Mouse (Mus musculus) CD4-positive helper T cell, adult 2 months (primary cell): ENCODE results near the gene Fam209.

ENCODE experiments used
- DNase-seq: peaks from one replicate; pipeline ENCODE4 v3.0.0-alpha.2; 2012; ENCODE audit warnings: low read depth, missing footprints, low spot score

Fam209 gene

DNA sequence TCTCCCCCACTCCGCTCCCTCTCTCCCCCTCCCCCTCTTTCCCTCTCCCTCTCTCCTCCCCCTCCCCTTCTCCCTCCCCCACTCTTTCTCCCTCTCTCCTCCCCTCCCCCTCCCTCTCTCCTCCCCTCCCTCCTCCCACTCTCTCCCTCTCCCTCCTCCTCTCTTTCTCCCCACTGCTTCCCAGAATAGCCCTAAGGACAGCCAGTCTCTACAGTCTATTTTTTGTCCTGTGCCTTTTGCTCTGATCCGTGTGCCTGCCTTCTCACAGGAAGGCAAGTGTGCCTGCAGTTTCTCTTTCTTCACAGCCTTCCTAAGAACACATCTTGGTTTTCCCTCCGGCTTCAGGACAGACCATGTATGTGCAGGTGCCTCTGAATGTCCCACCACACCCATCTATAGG, 5.0 kb downstream of the Fam209 start:
- no peak for DNase-seq

GRCm38 (mm10) chr2:172477860-172478259, 5.5 kb downstream of the Fam209 start:
- DNase-seq, result peak; percentile 44

DNA sequence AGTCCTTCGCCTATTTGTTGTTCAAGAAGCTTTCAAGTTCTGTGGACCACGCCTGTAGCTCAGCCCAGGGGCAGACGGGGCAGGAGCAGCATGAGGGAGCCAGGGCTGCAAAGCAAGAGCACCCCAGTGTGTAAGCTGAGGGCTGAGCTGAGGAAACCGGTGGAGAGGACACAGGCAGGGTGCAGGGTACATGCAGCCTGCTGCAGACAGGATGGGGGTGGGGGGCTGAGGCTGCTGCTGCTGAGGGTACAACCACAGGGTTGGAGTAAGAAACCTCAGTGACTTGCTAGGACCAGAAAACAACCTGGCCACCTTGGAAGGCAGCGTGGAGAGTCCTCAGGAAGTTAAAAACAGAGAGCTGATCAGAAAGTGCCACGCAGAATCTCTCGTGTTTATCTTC, 8.0 kb downstream of the Fam209 start:
- no peak for DNase-seq

DNA sequence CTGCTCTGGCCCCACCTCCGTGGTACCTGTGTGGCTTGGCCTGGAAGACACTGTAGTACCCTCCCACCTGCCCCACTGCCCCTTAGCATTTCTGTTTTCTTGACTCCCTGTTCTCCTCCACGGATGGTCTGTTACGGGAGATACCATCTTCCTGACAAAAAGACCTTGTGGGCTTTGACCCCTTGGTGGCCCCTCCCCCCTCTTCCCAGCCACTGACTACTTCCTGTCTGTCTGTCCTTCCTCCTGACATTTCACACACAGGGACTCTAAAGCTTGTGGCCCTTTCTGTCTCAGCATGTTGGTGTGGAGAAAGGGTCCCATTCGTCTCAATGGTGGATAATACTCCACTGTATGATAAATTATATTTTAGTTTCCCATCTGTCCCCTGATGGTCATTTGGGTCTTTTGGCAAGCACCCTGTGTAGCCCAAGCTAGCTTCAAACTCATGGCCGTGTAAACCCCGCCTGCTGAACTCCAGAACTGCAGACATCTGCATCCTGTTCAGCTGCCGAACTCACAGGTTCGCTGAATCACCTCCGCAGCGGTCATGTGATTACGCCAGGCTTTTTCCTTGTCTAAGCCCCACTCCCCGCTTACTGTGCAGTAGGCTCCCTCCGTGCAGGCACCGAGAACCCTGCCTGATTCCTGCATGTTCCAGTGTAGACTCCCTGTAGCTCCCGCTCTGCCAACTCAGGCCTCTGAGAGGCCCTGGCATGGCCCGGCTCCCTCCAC, 9.5 kb downstream of the Fam209 start:
- no peak for DNase-seq

DNA sequence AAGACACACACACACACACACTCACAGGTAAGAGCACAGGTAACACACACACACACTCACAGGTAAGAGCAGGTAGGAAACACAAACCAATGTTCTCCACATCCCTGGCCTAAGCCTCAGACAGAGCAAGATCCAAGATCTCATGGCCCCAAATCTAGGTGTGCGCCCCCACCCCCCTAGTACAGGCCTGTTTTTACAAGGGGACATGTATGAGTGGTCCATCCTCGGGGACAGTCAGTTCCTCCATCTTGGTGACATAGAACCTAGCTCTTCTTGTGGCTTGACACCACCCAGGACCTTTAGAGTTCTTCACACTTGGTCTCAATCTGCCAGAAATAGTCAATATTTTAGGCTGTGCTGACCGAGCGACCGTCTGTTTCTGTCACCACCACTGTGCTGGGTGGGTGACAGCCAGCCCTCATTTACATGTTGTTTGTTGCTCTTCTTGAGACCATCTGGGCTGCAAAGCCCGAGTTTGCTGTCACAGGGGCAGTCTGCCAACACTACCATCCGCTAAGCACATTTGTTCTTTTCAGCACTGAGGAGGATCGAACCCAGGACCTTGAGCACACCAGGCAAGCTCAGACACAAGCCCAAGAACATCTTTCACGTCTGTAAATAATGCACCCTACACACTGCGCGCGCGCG, 11.6 kb downstream of the Fam209 start:
- DNase-seq, result no peak

DNA sequence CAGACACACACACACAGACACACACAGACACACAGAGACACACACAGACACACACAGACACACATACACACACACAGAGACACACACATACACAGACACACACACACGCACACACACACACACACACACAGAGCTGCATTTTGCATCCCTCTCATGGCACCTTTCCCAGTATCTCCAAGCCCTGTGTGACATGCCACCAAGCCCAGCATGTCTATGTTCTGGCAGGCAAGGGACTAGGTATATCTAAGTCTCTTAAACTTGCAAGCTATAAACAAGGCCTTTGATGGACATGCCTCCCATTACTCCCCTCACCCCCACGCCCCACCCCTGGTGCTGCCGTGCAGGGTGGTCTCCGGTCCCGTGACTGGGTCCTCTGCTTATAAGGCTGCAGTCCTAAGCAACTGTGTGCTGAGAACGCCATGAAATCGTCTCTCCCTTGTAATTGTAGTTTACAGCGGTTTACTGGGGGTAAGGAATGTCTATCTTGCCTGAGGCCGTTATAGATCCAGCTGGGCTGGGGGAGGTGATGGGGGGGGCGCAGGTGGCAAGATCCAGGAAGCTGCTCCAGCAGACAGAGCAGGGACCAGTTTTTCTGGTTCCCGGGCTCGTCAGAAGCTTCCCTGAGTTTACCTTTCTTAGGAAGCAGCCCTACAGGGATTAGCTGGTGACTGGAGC, 12.5 kb downstream of the Fam209 start:
- DNase-seq, result no peak

GRCm38 (mm10) chr2:172496736-172497345, 24.5 kb downstream of the Fam209 start:
- no peak for DNase-seq

DNA sequence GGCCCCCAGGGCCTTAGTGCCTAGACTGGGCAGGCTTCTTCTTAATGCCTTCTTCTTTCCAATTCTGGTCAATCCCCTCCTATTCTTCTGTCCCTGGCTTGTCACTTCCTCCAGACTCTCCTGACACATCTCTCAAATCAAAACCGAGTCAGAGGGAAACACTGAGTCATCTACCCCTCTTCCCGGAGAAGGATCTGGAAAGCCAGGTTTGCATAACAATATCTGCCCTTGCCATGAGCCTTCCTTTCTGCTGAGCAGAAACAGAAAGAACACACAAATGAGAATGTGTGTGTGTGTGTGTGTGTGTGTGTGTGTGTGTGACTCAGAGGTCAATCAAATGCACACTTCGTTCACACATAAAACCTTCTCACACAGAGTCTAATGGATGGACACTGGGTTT, 26.5 kb downstream of the Fam209 start:
- no peak for DNase-seq

DNA sequence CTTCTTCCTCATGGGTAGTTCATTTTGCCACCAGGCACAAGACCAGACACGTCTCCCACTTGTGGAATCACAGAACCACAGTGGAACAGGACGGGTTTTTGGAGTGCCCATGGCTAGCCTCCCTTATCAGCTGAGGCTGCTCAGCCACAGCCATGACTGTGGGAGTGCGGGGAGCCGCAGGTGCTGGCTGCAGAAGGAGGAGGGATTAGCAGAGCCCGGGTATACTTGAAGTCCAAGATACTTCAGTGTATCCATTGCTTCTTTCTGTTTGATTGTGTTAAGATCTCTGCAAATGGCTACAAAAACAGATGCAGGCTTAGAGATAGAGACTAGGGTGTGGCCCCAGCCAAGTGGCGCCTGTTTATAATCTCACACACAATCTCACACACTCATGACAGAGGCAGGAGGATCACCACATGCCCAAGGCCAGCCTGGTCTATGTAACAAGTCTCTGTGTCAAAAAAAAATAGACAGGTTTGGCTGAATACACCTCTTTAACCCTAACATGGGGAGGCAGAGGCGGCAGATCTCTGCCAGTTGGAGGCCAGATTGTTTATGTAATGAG, 28.5 kb downstream of the Fam209 start:
- no peak for DNase-seq

DNA sequence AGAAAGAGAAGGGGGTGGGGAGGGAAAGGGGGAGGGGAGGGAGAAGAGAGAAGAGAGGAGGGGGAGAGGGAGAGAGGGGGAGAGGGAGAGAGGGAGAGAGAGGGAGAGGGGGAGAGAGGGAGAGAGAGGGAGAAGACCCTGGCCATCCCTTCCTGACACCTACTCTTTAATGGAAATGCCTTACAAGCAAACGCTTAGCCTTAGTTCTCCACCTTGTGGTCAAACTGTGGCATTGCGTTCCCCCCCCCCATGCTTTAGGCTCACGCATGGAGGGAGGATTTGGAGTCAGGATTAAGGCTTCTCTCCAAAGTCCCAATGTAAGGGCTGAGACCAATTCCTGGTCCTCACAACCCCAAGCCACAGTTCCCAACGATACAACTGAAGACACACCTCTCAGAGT, 29.0 kb downstream of the Fam209 start:
- DNase-seq, result peak; percentile 41

GRCm38 (mm10) chr2:172502168-172502567, 29.8 kb downstream of the Fam209 start:
- no peak for DNase-seq

GRCm38 (mm10) chr2:172506121-172506520, 33.8 kb downstream of the Fam209 start:
- no peak for DNase-seq

- DNase-seq, result no peak
These were observed 37.9 kb downstream of the Fam209 start for GRCm38 (mm10) chr2:172510056-172510712.

GRCm38 (mm10) chr2:172510899-172511298, 38.6 kb downstream of the Fam209 start:
- DNase-seq, result no peak

DNA sequence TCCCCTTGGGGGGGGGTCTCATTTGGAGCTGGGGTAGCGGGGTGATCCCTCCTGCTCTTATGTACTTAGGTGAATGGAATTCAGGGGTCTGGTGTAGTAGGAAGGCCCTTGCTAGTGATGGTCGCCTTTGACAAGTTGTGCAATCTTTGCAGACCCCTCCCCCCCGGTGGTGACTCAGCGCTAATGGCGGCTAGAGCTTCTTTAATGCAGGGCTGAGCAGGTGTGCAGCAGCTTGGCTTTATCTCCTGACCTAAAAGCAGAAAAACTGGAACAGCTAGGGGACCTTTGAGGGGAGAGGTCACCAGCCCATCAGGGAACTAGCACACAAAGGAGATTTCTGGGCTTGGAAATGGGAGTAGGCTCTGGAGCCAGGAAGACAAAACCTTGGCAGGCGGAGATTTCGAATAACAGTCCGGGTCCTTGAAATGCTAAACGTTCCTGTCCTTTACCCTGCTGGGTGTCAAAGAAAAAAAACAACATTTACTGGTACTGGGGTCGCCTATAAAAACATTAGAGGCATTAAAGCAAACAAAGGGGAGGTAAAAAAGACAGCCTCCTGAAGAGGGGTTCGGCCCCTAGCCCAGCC, 44.2 kb downstream of the Fam209 start:
- DNase-seq, result no peak

GRCm38 (mm10) chr2:172520616-172521371, 48.5 kb downstream of the Fam209 start:
- no peak for DNase-seq

GRCm38 (mm10) chr2:172522528-172522927, 50.2 kb downstream of the Fam209 start:
- no peak for DNase-seq
